Mouse (Mus musculus) CH12.LX (cell line): ENCODE measurements at regions not wholly inside any gene's neighbourhood (a gene's known extent, or its start where the extent isn't known, plus 50 kb on each side); places are given as distances from the start of the nearest gene placed in this dataset.
A peak's percentile ranks its signal among the peaks of the same experiment; 100 is the strongest.

Source experiments
- DNase-seq: peaks from one replicate; pipeline ENCODE4 v3.0.0-alpha.2; 2013; ENCODE audit errors: extremely low read depth
- H3K27ac ChIP-seq: 2 replicates; pipeline ENCODE4 v1.5.1; 2012; ENCODE audit warnings: low read depth, mild to moderate bottlenecking, control low read depth, moderate library complexity; ENCODE audit not compliant: insufficient read depth
- H3K27me3 ChIP-seq: replicated peaks from 2 replicates; pipeline ENCODE3; 2012; ENCODE audit warnings: inconsistent platforms
- H3K36me3 ChIP-seq, 2 experiments: replicated peaks in 1 of 2; 2 replicates each; pipeline versions ENCODE3 to v1.6.1; 2012; ENCODE audit warnings: inconsistent platforms in 1 of 2, low read length in 1 of 2, mild to moderate bottlenecking in 1 of 2, mixed read lengths in 1 of 2, moderate library complexity in 1 of 2; ENCODE audit not compliant: control insufficient read depth in 1 of 2, insufficient read depth in 1 of 2
- H3K4me1 ChIP-seq, 2 experiments: 2 replicates each; pipeline ENCODE4 v1.6.1; 2012; ENCODE audit warnings: inconsistent platforms in 1 of 2, moderate library complexity in 1 of 2; ENCODE audit not compliant: insufficient read depth in 2 of 2, control insufficient read depth in 1 of 2
- H3K4me2 ChIP-seq: 2 replicates; pipeline ENCODE4 v1.6.1; 2012; ENCODE audit warnings: low read depth, mild to moderate bottlenecking, control low read depth; ENCODE audit not compliant: poor library complexity, insufficient read depth, severe bottlenecking
- H3K4me3 ChIP-seq, 3 experiments: fragments of 150-350 bp in 1 of 3; sonication (generic) in 1 of 3; replicated peaks in 1 of 3; 2 replicates each; pipeline versions ENCODE3 to v1.5.1; 2011 to 2012; ENCODE audit warnings: low read depth in 2 of 3, low read length in 2 of 3, mild to moderate bottlenecking in 2 of 3, moderate library complexity in 2 of 3, control low read depth in 1 of 3, improper control_type of control experiment in 1 of 3, inconsistent platforms in 1 of 3, mixed read lengths in 1 of 3; ENCODE audit not compliant: poor library complexity in 1 of 3
- H3K79me2 ChIP-seq: replicated peaks from 2 replicates; pipeline ENCODE4 v1.6.1; 2012; ENCODE audit warnings: mild to moderate bottlenecking, moderate library complexity; ENCODE audit not compliant: control insufficient read depth, poor library complexity, insufficient read depth, severe bottlenecking; ENCODE audit errors: extremely low read depth
- H3K9ac ChIP-seq: 2 replicates; pipeline ENCODE4 v1.6.1; 2012; ENCODE audit warnings: low read depth, mild to moderate bottlenecking, control low read depth, moderate library complexity; ENCODE audit not compliant: insufficient read depth
- H3K9me3 ChIP-seq: replicated peaks from 2 replicates; pipeline ENCODE3; 2012; ENCODE audit warnings: low read length, inconsistent platforms, mixed read lengths
- BHLHE40 ChIP-seq: IDR thresholded peaks from 2 replicates; pipeline ENCODE4 v1.6.1; 2011; ENCODE audit warnings: mild to moderate bottlenecking, low read depth, low read length, improper control_type of control experiment
- CTCF ChIP-seq, 2 experiments: IDR thresholded peaks in 1 of 2; conservative IDR thresholded peaks in 1 of 2; 2 replicates each; pipeline ENCODE4 v1.5.1; 2011 to 2012; ENCODE audit warnings: low read depth in 2 of 2, low read length in 2 of 2, improper control_type of control experiment in 1 of 2, inconsistent platforms in 1 of 2, mild to moderate bottlenecking in 1 of 2, moderate library complexity in 1 of 2
- E2F4 ChIP-seq: IDR thresholded peaks from 2 replicates; pipeline ENCODE4 v1.6.1; 2011; ENCODE audit warnings: low read depth, low read length, improper control_type of control experiment; ENCODE audit not compliant: insufficient replicate concordance
- EP300 ChIP-seq: IDR thresholded peaks from 2 replicates; pipeline ENCODE4 v1.6.1; 2011; ENCODE audit warnings: low read length, improper control_type of control experiment
- GABPA ChIP-seq: IDR thresholded peaks from 2 replicates; pipeline ENCODE4 v1.6.1; 2012; ENCODE audit warnings: low read depth, low read length, improper control_type of control experiment, inconsistent platforms; ENCODE audit not compliant: insufficient replicate concordance
- HCFC1 ChIP-seq: IDR thresholded peaks from 2 replicates; pipeline ENCODE4 v1.6.1; 2012; ENCODE audit warnings: low read depth, mild to moderate bottlenecking, inconsistent platforms, low read length, improper control_type of control experiment
- IRF4 ChIP-seq: IDR thresholded peaks from 2 replicates; pipeline ENCODE4 v1.6.1; 2014; ENCODE audit warnings: low read depth, mild to moderate bottlenecking, inconsistent platforms, low read length, improper control_type of control experiment
- JUN ChIP-seq: IDR thresholded peaks from 2 replicates; pipeline ENCODE4 v1.6.1; 2011; ENCODE audit warnings: low read depth, mild to moderate bottlenecking, low read length, improper control_type of control experiment, moderate library complexity; ENCODE audit not compliant: insufficient read depth
- KAT2A ChIP-seq: IDR thresholded peaks from 2 replicates; pipeline ENCODE4 v1.6.1; 2012; ENCODE audit warnings: low read length, improper control_type of control experiment, inconsistent platforms; ENCODE audit not compliant: insufficient replicate concordance
- MAFK ChIP-seq: IDR thresholded peaks from 2 replicates; pipeline ENCODE4 v1.6.1; 2011; ENCODE audit warnings: low read length, improper control_type of control experiment; ENCODE audit not compliant: insufficient replicate concordance
- MAX ChIP-seq: IDR thresholded peaks from 2 replicates; pipeline ENCODE4 v1.6.1; 2011; ENCODE audit warnings: low read length, improper control_type of control experiment
- MAZ ChIP-seq: IDR thresholded peaks from 2 replicates; pipeline ENCODE4 v1.6.1; 2012; ENCODE audit warnings: low read depth, mild to moderate bottlenecking, inconsistent platforms, low read length, improper control_type of control experiment, moderate library complexity
- MXI1 ChIP-seq: IDR thresholded peaks from 2 replicates; pipeline ENCODE4 v1.6.1; 2011; ENCODE audit warnings: mild to moderate bottlenecking, low read depth, low read length, improper control_type of control experiment
- NELFE ChIP-seq: IDR thresholded peaks from 2 replicates; pipeline ENCODE4 v1.6.1; 2011; ENCODE audit warnings: low read depth, low read length, improper control_type of control experiment
- NRF1 ChIP-seq: IDR thresholded peaks from 2 replicates; pipeline ENCODE4 v1.6.1; 2014; ENCODE audit warnings: low read depth, mild to moderate bottlenecking, inconsistent platforms, low read length, improper control_type of control experiment, moderate library complexity
- POLR2A ChIP-seq: IDR thresholded peaks from 2 replicates; pipeline ENCODE4 v1.6.1; 2011; ENCODE audit warnings: low read depth, mild to moderate bottlenecking, improper control_type of control experiment, low read length
- SMC3 ChIP-seq: IDR thresholded peaks from 2 replicates; pipeline ENCODE4 v1.6.1; 2011; ENCODE audit warnings: low read depth, low read length, improper control_type of control experiment
- TCF12 ChIP-seq: IDR thresholded peaks from 2 replicates; pipeline ENCODE4 v1.6.1; 2014; ENCODE audit warnings: low read depth, mild to moderate bottlenecking, inconsistent platforms, low read length, improper control_type of control experiment
- USF1 ChIP-seq: IDR thresholded peaks from 2 replicates; pipeline ENCODE4 v1.6.1; 2014; ENCODE audit warnings: low read depth, mild to moderate bottlenecking, inconsistent platforms, low read length, improper control_type of control experiment
- ZC3H11A ChIP-seq: IDR thresholded peaks from 2 replicates; pipeline ENCODE4 v1.6.1; 2012; ENCODE audit warnings: low read depth, mild to moderate bottlenecking, inconsistent platforms, low read length, improper control_type of control experiment
- ZMIZ1 ChIP-seq: IDR thresholded peaks from 2 replicates; pipeline ENCODE4 v1.6.1; 2012; ENCODE audit warnings: low read depth, mild to moderate bottlenecking, inconsistent platforms, low read length, improper control_type of control experiment
- ZNF384 ChIP-seq: IDR thresholded peaks from 2 replicates; pipeline ENCODE4 v1.6.1; 2012; ENCODE audit warnings: low read depth, low read length, improper control_type of control experiment, inconsistent platforms
- dilution Hi-C: fragments of 300-500 bp; cut with MboI; formaldehyde crosslinking; loops from 2 replicates; pipeline ENCODE4 v1.14.3; 2020; ENCODE audit warnings: low sequenced_read_pairs; ENCODE audit not compliant: extremely low pct_unique_long_range_greater_than_20kb, extremely low pct_ligation_motif_present
- in situ Hi-C: fragments of 300-500 bp; cut with MboI; formaldehyde crosslinking; loops from 3 replicates; pipeline ENCODE4 v1.14.3; 2019; ENCODE audit warnings: low sequenced_read_pairs, low pct_ligation_motif_present, low pct_unique_long_range_greater_than_20kb, mixed read lengths

GRCm38 (mm10) chr17:85795820-85796219, 107.7 kb upstream of the Six2 start:
- H3K27ac ChIP-seq = no peak overlapping the region
- H3K4me2 ChIP-seq = no peak overlapping the region
- no peaks in the 10 kb centered on the region for H3K36me3 ChIP-seq
- H3K9me3 ChIP-seq = no peaks in the 10 kb centered on the region
- H3K27me3 ChIP-seq = no peaks in the 10 kb centered on the region
- DNase-seq = no peak
- H3K4me3 ChIP-seq = no peak overlapping the region
- peaks cover 0 to 8% of the 10 kb centered on the region in 2 experiments; a peak in 1 of 4 replicates for H3K4me1 ChIP-seq
- in situ Hi-C loops (no loop called here), dilution Hi-C loops (no loop called here)
- no peaks in the 10 kb centered on the region for H3K79me2 ChIP-seq
- TF ChIP-seq SMC3 (no peak), JUN (no peak), KAT2A (no peak), IRF4 (no peak), ZC3H11A (no peak), BHLHE40 (no peak), HCFC1 (no peak), ZMIZ1 (no peak), MAX (no peak), MAFK (no peak), TCF12 (no peak), POLR2A (no peak), USF1 (no peak), E2F4 (no peak)
- TF ChIP-seq, all 38 proteins: peak for 0
- no peak overlapping the region for H3K9ac ChIP-seq

- no peak overlapping the region for H3K9ac ChIP-seq
- dilution Hi-C loops (no loop called here), in situ Hi-C loops (no loop called here)
- DNase-seq = peak; percentile 3
- H3K79me2 ChIP-seq = no peaks in the 10 kb centered on the region
- H3K4me3 ChIP-seq = no peak overlapping the region
- TF ChIP-seq E2F4 (no peak), NRF1 (no peak), EP300 (no peak), USF1 (no peak), KAT2A (no peak), ZMIZ1 (no peak), MAZ (no peak), CTCF (conservative IDR thresholded peaks at IDR 0.05 in 1 of 2, IDR thresholded peaks at IDR 0.05 in 1 of 2; ENCODE audit: low read depth in 2 of 2, low read length in 2 of 2) (no peak), ZNF384 (no peak), GABPA (no peak), MXI1 (no peak), NELFE (no peak), MAFK (no peak)
- peaks cover 4 to 14% of the 10 kb centered on the region in 2 experiments; a peak in 2 of 4 replicates for H3K4me1 ChIP-seq
- no peaks in the 10 kb centered on the region for H3K27me3 ChIP-seq
- no peaks in the 10 kb centered on the region for H3K9me3 ChIP-seq
- no peaks in the 10 kb centered on the region for H3K36me3 ChIP-seq
- no peak overlapping the region for H3K4me2 ChIP-seq
- H3K27ac ChIP-seq = no peak overlapping the region
Measured at GRCm38 (mm10) chr17:85785625-85786294, 97.7 kb upstream of the Six2 start.
